Mouse (Mus musculus): ENCODE measurements around the gene Fbxw5.

DNA sequence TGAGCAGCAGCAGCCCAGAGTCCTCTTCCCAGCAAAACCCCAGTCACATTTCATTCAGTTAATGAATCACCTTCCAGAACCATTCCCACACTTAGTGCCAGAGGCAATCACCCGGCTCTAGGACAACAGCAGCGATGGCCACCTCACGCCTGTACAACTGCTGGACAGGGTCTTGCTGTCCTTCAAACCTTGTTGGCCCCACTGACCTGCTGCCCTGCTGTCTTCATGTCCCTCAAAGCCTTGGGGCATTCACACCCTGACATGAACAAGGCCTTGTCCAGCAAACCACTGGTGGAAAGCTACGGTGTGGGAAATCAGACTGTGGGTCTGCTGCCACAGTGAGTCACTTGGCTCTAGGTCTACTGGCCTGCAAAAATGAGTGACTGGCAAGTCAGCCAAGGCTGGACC is 40.0 kb downstream of the Fbxw5 start:
- no peak for TF ChIP-seq CTCF (IDR thresholded peaks at IDR 0.05 in 2 of 3, conservative IDR thresholded peaks at IDR 0.05 in 1 of 3; ENCODE audit: control insufficient read depth in 1 of 3, insufficient read depth in 1 of 3, low read depth in 2 of 3, low read length in 3 of 3, poor library complexity in 1 of 3, severe bottlenecking in 1 of 3)
- no peak for TF ChIP-seq BHLHE40 (IDR thresholded peaks at IDR 0.05; ENCODE audit: borderline replicate concordance, low read depth, low read length)
- TF ChIP-seq ZKSCAN1 (IDR thresholded peaks at IDR 0.05; ENCODE audit: low read depth, low read length) = no peak
